Mouse (Mus musculus) liver, embryonic 14.5 days (tissue): Measurements from ENCODE around the gene Gsdma3.

Source experiments
- CTCF ChIP-seq: IDR thresholded peaks from 2 replicates; pipeline ENCODE4 v1.5.1; 2016; ENCODE audit warnings: antibody characterized with exemption, low read depth, control low read depth
- EP300 ChIP-seq: IDR thresholded peaks from 2 replicates; pipeline ENCODE4 v1.6.1; 2016; ENCODE audit warnings: antibody characterized with exemption, low read depth

GRCm38 (mm10) chr11:98664091-98664490, 37.9 kb downstream of the Gsdma3 start, which contains the start of gene Gsdma:
- TF ChIP-seq CTCF = no peak
- no peak for TF ChIP-seq EP300
